Mouse (Mus musculus) brain, embryonic 18.5 days (tissue): ENCODE measurements around the gene Rab24.

Experiments used
- DNase-seq: peaks from one replicate; pipeline ENCODE4 v3.0.0-alpha.2; 2012; ENCODE audit warnings: low read depth, low spot score

Rab24 gene

DNA sequence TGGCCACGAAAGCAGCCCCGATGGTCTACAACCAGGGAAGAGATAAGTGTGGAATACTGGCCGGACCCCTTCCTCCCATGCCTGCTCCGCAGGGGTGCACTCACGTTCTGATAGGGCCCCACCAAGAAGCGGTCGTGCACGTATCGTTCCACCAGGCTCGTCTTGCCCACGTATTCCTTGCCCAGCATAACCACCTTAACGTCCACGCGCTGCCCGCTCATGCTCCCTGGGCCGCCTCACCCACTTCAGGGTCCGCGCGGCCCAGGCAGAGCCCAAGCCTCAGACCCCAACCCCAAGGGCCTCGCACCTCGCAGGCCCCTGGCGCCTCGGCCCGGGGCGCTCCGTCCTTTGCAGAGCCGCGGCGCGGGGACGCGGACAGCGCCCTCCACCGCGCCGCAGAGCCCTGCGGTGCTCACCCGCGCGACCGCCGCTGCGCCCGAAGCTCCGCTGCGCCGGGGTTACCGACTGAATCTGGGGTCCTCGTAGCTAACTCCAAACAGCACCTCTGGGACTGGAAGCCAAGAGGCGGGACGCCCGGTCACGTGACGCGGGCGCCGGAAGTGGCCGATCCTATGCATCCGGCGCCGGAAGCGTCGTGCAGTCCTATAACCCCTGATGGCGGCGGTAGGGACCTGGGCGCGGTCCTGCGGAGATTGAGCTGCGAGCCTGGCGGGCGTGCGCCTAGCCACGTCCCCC is at the start of gene Rab24:
Gene Rab24 (minus strand): TSS at position 513 of the 696 bp plus-strand sequence.
- no peak for DNase-seq

DNA sequence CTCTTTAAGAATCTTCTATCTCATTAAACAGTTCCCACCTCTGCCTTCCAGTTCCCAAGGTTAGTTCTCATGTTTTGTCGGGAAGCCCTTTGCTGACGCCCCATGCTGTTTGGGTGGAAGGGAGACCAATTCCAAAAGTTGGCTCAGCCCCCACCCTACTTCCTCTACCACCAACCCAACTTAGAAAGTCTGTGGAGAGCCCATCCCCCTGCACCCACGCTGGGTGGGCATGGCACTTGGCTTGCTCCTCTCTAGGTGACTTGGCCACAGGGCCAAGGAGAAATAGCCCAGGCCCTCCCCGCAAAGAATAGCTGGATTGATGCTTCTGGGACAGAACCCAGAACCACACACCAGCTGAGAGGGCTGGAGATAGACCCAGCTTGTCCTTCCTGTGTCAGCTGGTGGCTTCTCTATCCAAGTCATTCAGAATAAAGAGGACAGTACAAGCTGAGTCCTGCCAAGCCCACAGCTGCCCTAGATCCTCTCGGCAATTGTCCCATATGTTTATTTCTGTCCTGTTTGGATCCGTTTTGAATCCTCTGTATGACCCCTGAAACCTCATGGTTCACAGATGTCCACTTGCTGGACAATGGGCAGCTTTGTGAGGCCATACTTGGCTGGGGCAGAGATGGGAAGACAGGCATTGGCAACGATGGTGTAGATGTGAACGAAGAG is 49.4 kb upstream of the Rab24 start:
- no peak for DNase-seq

DNA sequence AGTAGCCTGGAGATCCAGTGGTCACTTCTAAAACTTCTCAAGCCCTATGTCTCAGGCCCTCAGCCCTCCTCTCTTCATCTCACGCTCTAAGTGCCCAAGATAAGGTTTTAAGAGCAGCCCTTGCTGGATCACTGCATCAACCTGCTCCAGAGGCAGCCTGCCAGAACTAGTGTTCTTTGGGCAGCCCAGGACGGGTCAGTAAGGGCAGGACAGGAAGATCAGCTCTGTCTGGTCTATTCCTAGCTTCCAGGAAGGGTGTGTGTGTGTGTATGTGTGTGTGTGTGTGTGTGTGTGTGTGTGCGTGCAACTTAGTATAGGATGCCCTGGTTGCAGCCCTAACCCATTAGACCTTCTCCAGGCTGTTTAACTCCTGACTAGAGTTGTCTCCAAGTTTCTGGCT is 48.5 kb upstream of the Rab24 start:
- DNase-seq, result no peak

DNA sequence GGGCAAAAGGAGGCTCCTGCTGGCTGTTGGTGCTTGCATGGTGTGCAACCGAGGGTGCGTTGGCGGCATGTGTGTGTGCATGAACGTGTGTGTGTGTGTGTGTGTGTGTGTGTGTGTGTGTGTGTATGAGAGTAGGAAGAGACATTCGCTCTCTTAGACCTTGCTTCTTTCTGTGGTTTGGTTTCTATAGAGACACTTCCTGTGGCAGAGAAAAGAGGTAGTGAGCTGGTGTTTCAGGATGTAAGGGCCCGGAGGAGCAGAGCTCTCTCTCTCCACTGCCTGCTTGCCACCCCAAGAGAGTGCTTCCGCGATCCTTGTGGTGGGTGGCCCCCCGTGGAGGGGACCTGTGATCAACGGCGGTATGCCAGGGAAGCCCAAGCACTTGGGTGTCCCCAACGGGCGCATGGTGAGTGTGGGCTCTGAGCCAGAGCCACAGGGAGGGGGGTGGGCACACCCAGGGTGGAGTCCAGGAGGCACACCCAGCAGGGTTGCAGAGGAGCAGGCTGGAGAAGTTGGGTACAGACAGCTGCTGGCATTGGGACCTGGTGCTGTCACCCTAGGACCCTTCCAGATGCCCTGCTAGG is 47.9 kb upstream of the Rab24 start, which contains the start of gene Rgs14:
Gene Rgs14 (plus strand): TSS at position 202 of the 584 bp plus-strand sequence.
- no peak for DNase-seq

DNA sequence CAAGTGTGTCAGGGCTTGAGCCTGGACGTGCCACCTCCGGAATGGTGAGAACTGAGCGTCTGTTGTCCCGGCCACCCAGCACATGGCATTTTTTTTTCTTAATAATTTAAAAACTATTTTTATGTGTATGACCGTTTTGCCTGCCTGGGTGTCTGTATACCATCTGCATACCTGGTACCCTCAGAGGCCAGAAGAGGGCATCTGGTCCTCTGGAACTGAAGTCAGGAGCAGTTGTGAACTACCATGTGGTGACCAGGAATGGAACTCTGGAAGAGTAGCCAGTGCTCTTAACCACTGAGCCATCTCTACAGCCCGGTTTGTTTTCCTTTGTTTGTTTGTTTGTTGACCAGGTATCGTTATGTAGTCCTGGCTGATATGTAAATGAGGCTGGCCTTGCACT is 46.7 kb upstream of the Rab24 start:
- no peak for DNase-seq

DNA sequence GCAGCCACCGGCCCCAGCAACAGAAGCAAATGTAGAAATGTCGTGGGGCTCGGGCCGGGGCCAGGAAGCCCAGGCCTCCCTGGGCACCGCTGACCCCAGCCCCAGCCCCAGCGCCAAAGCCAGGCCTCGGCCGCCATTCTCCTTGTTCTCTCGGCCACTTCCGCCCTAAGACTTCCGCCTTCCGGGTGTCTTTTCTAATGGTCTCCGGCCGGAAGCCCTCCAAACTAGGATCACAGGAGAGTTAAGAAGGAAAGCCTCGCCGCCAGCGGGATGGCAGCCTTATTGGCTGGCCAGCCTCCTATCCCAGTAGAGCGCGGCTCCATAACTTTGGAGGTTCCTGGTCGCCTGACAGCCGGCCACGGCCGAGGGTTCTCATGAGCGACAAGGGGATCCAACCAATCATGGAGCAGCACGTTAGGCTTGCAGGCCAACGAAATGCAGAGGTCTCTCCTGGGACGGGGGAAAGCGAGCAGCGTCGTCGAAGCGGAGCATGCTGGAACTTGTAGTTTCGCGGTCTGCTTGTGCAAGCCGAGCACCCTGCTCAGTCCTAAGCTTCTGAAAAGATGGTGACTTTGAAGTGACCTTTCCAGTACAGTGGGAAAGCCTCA is 40.8 kb upstream of the Rab24 start, which contains the start of gene Lman2:
Gene Lman2 (minus strand): TSS at position 331 of the 608 bp plus-strand sequence.
- peak; percentile 97 for DNase-seq

DNA sequence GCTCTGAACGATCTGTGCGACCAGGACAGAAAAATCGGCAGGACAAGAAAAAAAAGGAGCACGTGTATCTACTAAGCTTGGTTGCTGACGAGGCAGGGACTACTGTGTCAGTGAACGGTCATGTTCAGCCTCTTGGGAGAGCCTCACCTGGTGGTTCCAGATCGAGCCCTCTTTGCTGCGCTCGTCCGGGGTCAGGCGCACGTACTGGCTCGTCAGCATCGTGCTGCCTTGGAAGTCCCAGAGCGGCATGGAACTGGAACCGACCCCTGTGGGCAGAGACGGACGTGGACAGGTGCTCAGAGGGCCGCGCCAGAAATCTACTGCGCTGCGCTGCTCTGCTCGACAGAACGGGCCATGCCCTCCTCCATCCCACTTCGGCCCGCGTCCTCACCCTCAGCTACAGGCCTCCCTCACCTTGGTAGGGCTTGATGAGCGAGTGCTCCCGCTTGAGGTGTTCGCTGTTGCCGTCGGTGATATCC is 40.3 kb upstream of the Rab24 start:
- DNase-seq, result no peak

DNA sequence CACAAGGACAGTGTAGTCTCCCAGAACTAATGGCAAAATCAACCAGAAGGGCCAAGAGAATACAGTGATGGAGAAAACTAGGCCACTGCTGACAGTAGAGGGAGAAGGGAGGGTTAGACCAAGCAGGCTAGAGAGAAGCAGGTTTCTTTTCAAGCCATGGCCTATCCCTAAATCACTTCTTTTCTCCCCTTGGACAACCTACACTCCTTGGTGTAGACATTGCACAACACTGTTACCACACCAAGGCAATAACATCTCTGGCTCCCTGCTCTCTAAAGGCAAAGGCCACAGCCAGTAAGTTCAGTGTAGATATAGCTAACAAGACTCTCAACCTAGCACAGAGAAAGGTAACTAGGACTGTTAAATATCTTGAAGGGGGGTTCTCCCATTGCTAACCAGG is 39.4 kb upstream of the Rab24 start:
- no peak for DNase-seq

DNA sequence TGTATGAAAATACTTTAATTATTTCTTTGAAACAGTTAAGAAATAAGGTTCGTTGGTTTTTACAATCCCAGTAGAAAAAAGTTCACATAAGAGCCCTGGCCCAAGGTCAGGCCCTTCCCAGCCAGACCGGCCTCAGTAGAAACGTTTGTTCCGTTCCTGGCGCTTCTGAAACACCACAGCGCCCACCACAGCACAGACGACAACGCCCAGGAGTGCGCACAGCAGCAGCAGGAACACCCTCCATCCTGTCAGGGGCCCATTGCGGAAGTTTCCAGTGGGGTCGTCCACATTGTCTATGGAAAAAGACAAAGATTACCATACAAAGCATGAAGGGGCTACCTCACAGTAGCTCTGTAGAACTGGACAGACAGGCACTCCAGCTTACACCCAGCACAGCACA is 25.0 kb upstream of the Rab24 start:
- no peak for DNase-seq

DNA sequence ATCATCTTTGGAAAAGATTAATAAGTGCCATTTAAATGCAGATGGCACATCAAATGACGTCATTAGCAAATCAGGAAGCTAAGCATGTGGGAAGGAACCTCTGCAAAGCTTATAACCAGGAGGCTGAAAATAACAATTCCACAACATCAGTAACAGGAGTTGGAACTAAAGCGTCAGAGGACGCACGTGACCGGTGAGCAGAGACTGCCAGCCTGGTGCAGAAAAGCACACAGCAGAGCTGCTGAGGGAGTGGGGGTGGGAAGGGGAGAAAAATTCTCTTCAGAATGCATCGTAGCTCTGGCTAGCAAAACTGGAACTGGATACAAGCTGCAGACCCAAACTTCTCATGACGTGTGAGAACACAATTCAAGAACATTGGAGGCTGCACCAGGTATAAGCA is 22.5 kb upstream of the Rab24 start:
- no peak for DNase-seq

DNA sequence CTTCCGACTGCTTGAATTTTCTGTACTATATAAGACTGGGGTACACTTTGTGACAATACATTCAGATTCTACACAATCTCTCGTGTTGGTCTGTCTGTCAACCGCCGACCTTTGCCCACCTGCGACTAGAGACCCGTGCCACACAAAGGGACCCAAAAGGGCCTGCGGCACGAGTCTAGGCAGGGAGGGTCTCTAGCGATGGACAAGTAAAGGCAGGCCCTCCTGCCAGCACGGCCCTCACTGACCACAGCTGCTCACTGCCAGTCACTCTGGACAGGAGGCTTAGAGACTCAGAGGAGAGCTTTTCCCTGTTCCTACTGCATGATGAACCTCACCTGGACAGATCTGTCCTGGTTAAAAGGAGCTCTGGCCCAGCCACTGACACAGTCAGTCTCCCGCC is 20.7 kb upstream of the Rab24 start:
- no peak for DNase-seq

DNA sequence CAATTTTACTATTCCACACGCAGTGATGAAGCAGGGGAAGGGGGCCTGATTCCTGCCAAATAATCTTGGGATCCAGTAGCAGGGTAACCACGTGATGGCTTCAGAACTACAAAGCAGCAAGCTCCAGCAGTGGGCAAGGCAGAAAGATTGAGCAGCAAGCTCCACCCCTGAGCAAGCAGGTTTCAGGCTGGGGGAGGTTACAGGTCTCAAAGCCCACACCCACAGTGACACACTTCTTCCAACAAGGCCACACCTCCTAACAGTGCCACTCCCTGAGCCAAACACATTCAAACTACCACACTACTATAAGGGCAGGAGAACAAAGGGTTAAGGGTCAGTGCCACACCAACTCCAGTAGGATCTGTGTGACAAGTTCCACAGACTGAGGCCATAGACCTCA is 17.5 kb upstream of the Rab24 start:
- no peak for DNase-seq

DNA sequence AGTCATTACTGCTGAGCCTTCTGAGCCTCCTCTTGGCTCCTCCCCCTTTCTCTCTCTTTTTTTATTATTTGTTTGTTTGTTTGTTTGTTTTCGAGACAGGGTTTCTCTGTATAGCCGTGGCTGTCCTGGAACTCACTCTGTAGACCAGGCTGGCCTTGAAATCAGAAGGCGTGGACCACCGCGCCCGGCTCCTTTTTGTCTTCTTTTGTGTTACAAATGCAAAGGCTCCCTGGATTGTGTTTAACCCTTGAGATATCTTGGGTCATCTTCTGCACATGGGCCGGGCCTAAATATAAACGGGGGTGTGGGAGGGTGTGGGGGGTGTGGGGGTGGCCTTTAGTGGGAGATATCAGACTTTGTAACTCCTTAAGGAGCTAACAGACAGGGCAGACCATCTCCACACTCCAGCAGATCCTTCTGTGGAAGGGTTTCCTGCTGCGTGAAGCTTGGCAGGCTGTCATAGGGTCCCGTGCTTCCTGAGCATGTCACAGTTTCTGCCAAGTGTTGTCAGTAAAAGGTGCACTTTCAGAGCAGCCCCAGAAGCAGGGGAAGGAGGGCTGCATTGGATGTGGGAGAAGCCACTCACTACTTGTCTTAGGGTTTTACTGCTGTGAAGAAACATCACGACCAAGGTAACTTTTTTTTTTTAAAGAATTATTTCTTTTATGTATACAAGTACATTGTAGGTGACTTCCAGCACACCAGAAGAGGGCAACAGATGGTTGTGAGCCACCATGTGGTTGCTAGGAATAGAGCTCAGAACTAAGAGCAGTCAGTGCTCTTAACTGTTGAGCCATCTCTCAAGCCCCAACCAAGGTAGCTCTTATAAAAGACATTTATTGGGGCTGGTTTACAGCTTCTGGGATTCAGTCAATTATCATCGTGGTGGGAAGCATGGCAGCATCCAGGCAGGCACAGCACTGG is 16.6 kb upstream of the Rab24 start:
- no peak for DNase-seq

DNA sequence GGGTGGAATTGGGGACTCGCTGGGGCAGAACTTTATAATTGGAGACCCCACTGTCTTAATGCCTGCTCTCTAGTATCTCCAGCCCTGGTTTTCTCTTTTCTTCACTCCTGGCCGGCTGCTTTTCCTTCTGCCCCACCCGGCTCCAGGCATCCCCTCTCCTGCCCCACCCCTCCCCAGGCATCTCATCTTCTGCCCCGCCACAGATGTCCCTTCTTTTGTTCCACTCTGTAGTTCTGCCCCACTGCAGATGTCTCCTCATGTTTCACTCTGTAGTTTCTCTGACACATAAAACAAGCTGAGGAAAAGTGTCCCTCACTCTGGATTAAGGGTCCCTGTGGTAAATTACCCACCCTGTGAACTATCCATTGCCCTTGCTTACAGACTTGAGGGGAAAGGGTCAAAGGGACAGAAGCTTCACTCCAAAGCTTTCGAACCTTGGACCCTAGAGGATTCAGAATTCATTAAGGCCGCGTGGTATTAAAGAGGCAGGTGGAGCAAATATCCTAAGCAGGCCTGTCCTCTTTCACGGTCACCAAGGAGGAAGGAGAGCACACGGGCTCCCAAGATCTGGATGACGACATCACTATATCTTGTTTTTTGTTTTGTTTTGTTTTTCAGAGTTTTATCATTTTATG is 15.7 kb upstream of the Rab24 start:
- DNase-seq, result no peak

DNA sequence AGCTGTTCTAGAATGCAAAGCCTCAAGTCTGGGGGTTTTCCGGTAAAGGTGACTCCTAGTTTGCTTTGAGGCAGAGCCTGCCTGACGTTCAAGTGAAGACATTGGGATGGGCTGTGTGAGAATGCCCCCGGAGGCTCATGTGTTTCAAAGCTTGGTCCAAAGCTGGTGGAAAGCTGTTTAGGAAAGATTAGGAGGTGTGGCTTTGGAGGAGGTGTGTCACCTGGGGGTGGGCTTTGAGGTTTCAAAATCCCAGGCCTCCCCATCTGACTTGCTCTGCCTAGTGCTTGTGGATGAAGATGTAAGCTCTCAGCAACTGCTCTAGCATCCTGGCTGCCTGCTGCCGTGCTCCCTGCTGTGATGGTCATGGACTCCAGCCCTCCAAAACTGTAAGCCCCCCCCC is 14.0 kb upstream of the Rab24 start:
- DNase-seq, result no peak

DNA sequence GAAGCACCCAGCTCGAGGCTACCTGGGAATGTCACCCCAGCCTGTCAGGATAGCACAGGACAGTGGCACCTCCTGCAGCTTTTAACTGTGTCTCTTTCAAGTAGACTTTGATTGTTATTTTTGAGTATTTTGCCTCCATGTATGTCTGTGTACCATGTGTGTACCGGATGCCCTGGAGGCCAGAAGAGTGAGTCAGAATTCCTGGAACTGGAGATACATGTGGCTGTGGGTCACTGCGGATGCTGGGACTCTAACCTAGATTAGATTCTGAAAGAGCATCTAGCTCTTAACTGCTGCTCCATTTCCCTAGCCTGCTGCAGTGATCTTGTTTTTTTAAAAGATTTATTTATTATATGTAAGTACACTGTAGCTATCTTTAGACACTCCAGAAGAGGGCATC is 10.6 kb upstream of the Rab24 start:
- DNase-seq, result no peak

DNA sequence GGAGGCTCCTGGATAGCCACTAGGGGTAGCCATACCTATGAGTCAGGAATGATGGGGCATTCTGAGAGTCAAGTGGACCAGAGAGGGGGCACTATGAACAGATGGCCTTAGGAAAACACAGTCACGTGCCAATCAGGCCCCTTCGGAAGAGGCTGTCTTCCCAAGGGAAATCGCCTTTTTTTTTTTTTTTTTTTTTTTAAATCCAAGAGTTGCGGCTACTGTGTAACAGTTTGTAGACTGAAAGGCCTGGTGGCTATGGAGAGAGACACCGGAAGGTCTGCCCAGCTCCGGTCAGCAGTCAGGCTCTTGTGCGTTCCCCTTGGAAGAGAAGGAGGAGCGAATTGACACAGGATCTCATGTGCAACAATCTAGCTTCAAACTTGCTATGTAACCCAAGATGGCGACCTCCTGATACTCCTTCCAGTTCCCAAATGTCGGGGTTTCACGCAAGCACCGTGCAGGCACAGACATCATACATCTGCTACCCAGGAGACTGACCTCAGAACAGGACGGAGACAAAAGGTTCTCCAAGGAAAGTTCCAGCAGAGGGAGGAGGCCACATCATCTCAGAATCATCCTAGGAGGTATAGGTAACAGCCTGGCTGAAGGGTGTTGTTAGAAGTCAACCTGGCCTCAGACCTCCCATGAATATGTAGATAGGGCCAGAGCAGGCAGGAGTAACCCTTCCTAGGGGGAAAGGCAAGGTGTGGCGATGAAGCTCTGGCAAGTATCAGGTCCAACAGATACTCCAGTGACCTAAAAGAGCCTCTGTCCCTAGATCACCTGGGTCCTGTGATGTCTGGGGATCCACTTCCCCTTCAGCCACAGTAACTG is 9.0 kb upstream of the Rab24 start:
- no peak for DNase-seq

DNA sequence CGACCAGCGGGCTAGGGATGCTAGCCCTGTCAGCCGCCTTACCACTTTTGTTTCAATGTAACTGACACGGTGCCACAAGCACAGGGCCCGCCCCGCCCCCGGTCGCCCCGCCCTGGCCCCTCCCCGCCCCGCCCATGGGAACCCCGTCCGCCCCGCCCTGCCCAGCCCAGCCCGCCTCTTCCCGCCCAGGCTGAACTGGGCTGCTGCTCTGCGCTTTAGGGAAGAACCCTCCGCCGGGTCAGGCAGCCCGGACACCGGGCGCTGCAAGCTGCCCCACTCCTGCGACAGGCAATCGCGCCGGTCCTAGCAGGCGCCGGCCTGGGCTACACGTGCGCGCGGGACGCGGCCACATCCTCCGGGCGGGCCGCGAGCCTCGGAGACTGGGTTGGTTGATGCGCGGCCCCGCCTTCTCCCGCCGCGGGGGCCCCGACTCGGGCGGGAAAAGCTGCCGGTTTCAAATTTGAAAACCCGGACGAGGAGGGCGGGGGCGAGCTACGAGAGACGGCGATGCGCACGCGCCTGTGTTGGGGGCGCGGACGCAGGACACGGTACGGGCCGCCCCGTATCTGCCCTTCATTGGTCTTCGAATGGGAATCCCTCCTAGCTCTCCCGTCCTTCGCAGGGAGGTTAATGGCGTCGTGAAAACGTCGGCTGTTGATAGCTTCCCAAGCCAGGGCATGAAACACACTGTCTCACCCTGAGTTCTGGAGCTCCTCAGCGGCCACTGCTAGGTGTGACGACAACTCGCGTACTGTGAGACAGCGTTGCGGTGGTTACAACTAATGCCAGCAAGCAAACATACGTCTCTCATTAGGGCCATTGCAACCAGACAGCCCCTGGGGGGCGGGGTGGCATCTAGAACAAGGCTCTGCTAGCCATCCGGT is 8.2 kb upstream of the Rab24 start, which contains the start of gene Mxd3:
Gene Mxd3 (minus strand): TSS at position 141 of the 884 bp plus-strand sequence.
- no peak for DNase-seq
